Mouse (Mus musculus) adipocyte (in vitro differentiated cells): ENCODE results near the gene B3gnt9.
"Not testable (repeated sequence)": the region's sequence is repeated elsewhere in the genome, so short reads cannot be mapped to it uniquely, and the experiment has no call there.

Experiments
- DNase-seq: peaks from one replicate; pipeline ENCODE4 v3.0.0-alpha.2; 2016; ENCODE audit warnings: low spot score

B3gnt9 gene

DNA sequence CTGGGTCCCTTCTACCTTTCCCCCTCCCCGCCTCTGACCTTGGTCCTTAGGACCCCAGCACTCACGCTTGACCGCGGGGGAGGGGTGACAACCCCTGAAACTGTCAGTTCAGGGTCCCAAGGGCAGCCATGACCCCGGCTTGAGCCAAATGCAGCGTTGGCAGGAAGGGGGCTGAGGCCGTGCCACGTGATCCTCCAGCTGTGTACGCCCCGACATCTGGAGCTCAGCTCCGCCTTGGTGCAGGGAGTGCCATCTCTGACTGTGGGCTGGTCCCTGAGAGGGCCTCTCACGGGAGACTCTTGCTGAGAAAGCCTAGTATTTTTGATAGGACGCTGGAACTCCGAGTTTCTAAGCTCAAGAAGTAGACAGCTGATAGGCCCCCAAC lies at the start of gene B3gnt9:
Gene B3gnt9 (minus strand): TSS at position 188 of the 385 bp plus-strand sequence.
- DNase-seq = peak; percentile 93

GRCm38 (mm10) chr8:105303874-105304273 lies 48.9 kb upstream of the B3gnt9 start:
- no peak for DNase-seq

DNA sequence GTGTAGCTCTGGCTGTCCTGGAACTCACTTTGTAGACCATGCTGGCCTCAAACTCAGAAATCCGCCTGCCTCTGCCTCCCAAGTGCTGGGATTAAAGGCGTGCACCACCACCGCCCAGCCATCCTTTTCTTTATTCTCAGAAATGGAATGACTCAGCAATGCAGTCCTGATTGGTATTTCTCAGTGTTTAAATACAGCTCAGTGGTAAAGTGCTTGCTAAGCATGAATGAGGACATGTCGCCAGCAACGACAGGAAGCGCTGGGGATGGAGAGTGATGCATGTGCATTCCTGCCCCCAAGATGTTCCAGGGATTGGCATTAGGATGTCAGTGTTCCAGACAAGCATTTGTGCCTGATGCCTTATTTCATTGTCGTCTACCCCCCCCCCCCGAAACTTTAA lies 48.4 kb upstream of the B3gnt9 start:
- DNase-seq = no peak

- no peak for DNase-seq
These were observed 45.0 kb upstream of the B3gnt9 start for GRCm38 (mm10) chr8:105299962-105300361.

GRCm38 (mm10) chr8:105298351-105299252 lies 43.6 kb upstream of the B3gnt9 start:
- DNase-seq = no peak

GRCm38 (mm10) chr8:105297511-105298192 lies 42.7 kb upstream of the B3gnt9 start, which contains the start of gene E2f4:
Gene E2f4 (plus strand): TSS chr8:105297663.
- peak; percentile 95 for DNase-seq

DNA sequence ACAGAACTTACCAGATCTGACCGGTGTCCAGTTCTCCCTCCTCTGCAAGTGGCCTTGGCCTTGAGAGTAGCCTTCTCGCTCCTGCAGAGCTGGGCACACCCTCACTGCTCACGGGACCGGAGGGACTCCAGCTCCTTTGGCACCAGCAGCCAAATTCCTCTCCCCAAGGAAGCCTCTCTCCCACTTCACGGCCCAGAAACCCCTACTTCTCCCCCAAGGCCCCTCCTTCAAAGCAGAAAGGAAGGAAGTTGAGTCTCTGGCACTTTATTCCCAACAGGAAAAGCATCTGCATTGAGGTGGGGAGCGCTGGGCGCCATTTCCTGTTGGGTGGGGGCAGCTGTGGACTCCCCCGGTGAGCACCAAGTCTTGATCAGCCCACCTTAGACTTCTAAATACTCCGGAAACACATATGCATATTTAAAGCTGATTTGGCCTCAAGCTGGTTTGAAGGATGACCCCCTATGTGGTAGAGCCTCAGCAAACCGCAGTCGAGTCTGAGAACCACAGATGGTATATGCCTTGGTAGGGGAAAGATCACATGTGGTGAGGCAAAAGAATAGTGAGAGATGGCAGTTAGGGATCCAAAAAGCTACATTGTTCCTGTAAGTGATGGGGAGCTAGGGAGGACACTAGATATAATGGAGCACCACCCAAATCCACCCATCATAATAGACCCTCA lies 41.1 kb upstream of the B3gnt9 start, which contains the start of gene Exoc3l:
Gene Exoc3l (minus strand): TSS at position 207 of the 679 bp plus-strand sequence.
- no peak for DNase-seq

DNA sequence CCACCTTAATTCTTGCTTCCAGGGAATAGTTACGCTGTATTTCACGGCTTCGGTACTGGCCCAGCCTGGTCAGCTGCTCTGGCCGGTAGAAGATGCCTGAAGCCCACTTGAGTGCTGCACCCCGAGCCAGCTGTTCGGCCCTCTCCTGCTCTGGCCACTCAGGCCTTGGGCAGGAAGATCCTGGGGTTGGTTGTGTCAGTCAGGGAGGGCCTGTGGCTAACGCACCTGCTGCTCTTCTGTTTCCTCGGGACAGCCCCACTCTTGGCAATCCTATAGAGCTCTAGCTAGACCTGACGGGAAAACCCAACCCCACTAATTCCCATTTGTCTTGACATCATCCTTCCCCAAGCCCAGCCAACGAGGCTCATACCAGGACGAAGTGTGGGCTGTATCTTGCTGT lies 40.3 kb upstream of the B3gnt9 start:
- no peak for DNase-seq

DNA sequence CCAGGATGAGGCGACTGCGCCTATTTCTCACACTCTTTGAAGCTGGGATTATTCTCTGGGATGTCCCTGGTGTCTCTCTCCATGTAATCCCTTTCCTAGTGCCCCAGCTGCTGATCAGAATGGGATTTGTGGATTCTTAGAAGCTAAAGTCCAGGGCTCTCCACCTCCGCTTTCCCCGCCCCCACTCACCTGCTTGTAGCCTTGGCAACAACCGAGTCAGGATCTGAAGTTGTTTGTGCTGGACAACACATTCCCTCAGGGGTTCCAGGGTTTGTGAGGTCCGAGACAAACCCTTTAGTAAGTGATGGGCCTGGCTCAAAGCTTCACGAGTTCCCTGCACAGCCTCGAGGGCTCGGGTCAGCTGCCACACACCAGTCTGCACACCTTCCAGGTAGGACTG lies 39.8 kb upstream of the B3gnt9 start:
- no peak for DNase-seq

DNA sequence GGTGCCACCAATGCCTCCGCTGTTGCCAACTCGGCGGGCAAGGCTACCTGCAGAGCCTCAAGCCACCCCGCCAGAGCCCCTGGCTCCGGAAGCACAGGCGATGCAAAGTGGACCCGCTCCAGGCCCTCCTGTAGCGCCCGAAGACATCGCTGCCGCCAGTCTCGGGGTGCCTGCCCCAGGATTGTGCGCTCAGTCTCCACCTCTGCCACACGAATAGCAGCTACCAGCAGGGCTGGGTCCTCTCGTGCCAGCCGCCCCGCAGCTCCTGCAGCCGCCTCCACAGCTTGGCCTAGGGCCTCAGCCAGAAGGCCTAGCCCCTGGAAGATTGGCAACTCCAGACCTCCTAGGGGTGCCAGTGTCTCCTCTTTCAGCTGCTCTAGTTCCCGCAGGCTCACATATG lies 38.5 kb upstream of the B3gnt9 start:
- no peak for DNase-seq

GRCm38 (mm10) chr8:105292471-105292870 lies 37.5 kb upstream of the B3gnt9 start:
- DNase-seq = no peak

DNA sequence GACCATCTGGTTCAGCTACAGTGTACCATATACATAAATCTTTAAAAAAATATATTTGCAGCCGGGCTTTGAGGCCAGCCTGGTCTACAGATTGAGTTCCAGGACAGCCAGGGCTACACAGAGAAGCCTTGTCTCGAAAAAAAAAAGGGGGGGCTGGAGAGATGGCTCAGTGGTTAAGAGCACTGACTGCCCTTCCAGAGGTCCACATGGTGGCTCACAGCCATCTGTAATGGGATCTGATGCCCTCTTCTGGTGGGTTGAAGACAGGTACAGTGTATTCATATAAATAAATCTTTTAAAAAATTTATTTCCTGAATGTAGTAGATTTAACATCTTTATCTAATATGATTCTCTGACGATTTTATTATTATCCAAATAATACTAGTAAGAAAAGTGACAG lies 36.8 kb upstream of the B3gnt9 start:
- DNase-seq = not testable (repeated sequence)

- not testable (repeated sequence) for DNase-seq
These were observed 36.4 kb upstream of the B3gnt9 start for GRCm38 (mm10) chr8:105291364-105291763.

- peak; percentile 95 for DNase-seq
These were observed 35.8 kb upstream of the B3gnt9 start for GRCm38 (mm10) chr8:105290554-105291314.

GRCm38 (mm10) chr8:105289805-105290460 lies 35.0 kb upstream of the B3gnt9 start, which contains the start of gene 4931428F04Rik:
Gene 4931428F04Rik (minus strand): TSS chr8:105289864.
- DNase-seq = no peak

DNA sequence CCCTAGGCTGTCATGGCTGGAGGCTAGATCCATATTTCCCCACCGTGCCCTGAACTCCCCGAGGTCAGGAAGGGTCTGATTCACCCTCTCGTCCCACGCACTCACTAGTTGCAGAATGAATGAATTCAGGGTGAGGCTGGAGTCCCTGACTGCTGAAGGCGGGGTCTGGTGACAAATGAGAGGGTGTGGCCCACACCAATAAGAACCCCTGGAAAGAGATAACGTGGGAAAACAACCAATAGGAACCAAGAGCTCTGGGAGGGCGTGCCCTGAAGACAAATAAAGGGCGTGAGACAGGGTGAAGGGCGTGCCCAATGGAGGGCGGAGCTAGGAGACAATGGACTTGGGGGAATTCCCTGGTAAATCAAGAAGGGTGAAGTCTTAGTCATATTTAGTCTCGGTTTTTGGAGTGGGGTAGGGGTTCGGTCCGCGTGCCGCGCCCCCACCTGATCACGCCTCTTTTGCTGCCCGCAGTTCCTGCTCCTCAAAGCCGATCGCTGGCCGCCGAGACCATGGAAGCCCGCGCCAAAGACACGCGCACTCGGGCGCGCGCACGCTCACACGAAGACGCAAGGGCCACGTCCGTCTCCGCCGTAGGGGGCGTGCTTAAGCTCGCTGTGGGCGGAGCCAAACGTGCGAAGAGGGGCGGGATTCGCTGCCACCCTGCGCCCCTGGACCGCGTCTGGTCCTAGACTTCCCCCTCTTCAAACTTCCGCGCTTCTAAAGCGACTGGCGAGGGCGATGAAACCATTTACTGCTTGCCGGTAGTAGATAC lies 34.2 kb upstream of the B3gnt9 start:
- DNase-seq = peak; percentile 98

DNA sequence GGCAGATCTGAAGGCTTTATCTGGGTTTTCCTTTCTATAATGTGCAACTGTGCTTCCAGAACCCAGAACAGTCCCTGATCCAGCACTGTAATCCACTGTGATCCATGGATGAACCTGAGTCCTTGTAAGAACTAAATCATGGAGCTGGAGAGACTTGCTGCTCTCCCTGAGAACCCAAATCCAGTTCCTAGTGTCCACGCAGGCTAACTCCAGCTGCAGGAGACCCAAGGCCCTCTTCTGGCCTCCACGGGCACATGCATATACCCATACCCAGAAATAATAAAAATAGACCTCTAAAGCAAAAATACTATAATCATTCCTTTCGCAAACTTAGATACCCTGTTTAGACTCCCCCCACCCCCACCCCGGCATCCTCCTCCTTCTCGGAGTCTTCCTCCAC lies 33.3 kb upstream of the B3gnt9 start:
- no peak for DNase-seq

DNA sequence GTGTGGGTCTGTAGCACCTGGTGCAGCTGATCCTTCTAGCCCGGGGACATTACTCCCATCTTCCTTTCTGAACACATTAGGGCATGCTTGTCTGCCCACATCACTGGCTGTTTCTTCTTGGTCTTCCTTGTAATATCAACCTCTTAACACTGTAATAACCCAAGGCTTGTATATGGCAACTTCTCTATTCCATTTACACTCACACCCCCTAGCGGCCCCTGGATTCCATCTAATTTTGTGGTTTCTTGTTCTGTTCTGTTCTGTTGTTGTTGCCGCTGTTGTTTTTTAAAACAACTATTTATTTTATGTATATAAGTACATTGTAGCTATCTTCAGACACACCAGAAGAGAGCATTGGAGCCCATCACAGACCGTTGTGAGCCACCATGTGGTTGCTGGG lies 32.0 kb upstream of the B3gnt9 start:
- no peak for DNase-seq

- no peak for DNase-seq
These were observed 30.6 kb upstream of the B3gnt9 start for GRCm38 (mm10) chr8:105285514-105285913.

- no peak for DNase-seq
These were observed 28.1 kb upstream of the B3gnt9 start for GRCm38 (mm10) chr8:105283074-105283473.
